Mouse (Mus musculus) lung, postnatal 0 days (tissue): Measurements from ENCODE around the gene Nppc.
A peak's percentile ranks its signal among the peaks of the same experiment; 100 is the strongest.

Experiments
- CTCF ChIP-seq: IDR thresholded peaks from 2 replicates; pipeline ENCODE4 v1.5.1; 2016; ENCODE audit warnings: antibody characterized with exemption, mild to moderate bottlenecking
- EP300 ChIP-seq: IDR thresholded peaks from 2 replicates; pipeline ENCODE4 v1.6.1; 2016; ENCODE audit warnings: antibody characterized with exemption, mild to moderate bottlenecking, control low read depth

DNA sequence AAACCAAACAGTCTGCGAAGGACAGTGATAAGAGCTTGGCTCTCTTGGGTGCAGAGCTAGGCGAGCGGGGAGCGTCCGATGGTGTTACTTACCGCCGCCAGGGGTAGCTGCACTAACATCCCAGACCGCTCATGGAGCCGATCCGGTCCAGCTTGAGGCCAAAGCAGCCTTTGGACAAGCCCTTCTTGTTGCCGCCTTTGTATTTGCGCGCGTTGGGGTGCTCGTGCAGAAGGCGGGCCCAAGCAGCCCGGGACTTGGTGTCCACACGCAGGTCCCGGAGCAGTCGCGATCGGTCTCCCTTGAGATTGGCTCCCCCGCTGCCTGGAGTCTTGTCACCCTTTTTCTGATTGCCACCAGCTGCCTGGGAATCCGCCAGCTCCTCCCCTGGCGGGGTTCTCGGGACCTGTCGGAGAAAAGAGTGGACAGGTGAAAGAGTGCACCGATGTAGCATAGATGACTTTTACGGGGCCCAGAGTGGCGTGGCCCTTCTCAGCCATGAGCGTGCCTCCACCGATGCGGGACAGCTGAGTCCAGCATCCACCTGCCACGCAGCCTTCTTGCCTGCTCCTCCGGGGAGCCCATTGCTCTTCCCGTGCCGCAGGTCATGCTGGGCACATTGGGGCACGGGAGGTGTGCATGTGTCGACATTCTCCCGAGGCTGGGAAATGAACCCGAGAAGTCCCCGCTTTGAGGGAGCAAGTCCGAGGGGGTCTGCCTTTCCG lies 658 bp downstream of the Nppc start:
- TF ChIP-seq EP300 (no peak), CTCF (peak; percentile 94)
